Mouse (Mus musculus) stomach, embryonic 16.5 days (tissue): ENCODE data around the gene Etl4. TPM values are rescaled to one million over a fixed set of nuclear protein-coding genes. Genes with fewer than 3 reads are reported as not detected.

ENCODE experiments used
- ATAC-seq: fragments of 200-750 bp; cut with Nextera tagmentation; 2 replicates; pipeline ENCODE4 v1.8.0; 2017; ENCODE audit warnings: moderate number of reproducible peaks, moderate TSS enrichment; ENCODE audit not compliant: insufficient read depth, low FRiP score
- H3K27ac ChIP-seq: fragments of 300-500 bp; sonication (generic); 2 replicates; pipeline ENCODE4 v1.5.1; 2014; ENCODE audit warnings: low read length
- H3K27me3 ChIP-seq: fragments of 300-500 bp; sonication (generic); 2 replicates; pipeline ENCODE4 v1.6.1; 2014; ENCODE audit warnings: low read length, control low read depth, mixed read lengths; ENCODE audit not compliant: control insufficient read depth, insufficient read depth
- H3K36me3 ChIP-seq: fragments of 300-500 bp; sonication (generic); 2 replicates; pipeline ENCODE4 v1.6.1; 2014; ENCODE audit warnings: low read length; ENCODE audit not compliant: control insufficient read depth, insufficient read depth
- H3K4me1 ChIP-seq: fragments of 300-500 bp; sonication (generic); 2 replicates; pipeline ENCODE4 v1.6.1; 2014; ENCODE audit warnings: low read length, control low read depth, mixed read lengths; ENCODE audit not compliant: control insufficient read depth, insufficient read depth
- H3K4me2 ChIP-seq: fragments of 300-500 bp; sonication (generic); 2 replicates; pipeline ENCODE4 v1.6.1; 2014; ENCODE audit warnings: low read depth, low read length, mixed read lengths
- H3K4me3 ChIP-seq: fragments of 300-500 bp; sonication (generic); replicated peaks from 2 replicates; pipeline ENCODE4 v1.5.1; 2014; ENCODE audit warnings: mild to moderate bottlenecking, low read length
- H3K9ac ChIP-seq: fragments of 300-500 bp; sonication (generic); 2 replicates; pipeline ENCODE4 v1.6.1; 2014; ENCODE audit warnings: low read length
- H3K9me3 ChIP-seq: fragments of 300-500 bp; sonication (generic); replicated peaks from 2 replicates; pipeline ENCODE4 v1.6.1; 2016; ENCODE audit warnings: low read length, control low read depth; ENCODE audit not compliant: control insufficient read depth
- WGBS: fragments of 180-500 bp; shearing (Covaris S2); extraction: QIAGEN DNeasy Blood & Tissue Kit; methylation state at CpG from one replicate; pipeline ENCODE4 v1.1.7; 2014; 5-methylcytosine and 5-hydroxymethylcytosine counted together
- polyA plus RNA-seq: library from polyadenylated mRNA; unstranded; fragments of >200 nt; fragmentation: Nextera tagmentation; extraction: Ambion mirVana; gene quantifications from 2 replicates; pipeline ENCODE4 v1.2.1, GENCODE M21; 2015

Etl4 gene
- polyA plus RNA-seq, 1 experiment from 2014 or later, result 37.3 TPM

GRCm38 (mm10) chr2:20248043-20248664 lies 338.6 kb downstream of the Etl4 start:
- Histone ChIP-seq H3K36me3 (no peaks in the 10 kb centered on the region), H3K27me3 (no peaks in the 10 kb centered on the region), H3K9ac (no peak overlapping the region), H3K9me3 (no peaks in the 10 kb centered on the region), H3K4me2 (no peak overlapping the region), H3K27ac (no peak overlapping the region), H3K4me1 (no peaks in the 10 kb centered on the region), H3K4me3 (no peak overlapping the region)
- no peak for ATAC-seq
- WGBS, result 56% methylated on average over 4 of the region's 4 CpGs

GRCm38 (mm10) chr2:20249403-20249802 lies 339.8 kb downstream of the Etl4 start:
- Histone ChIP-seq H3K9me3 (no peaks in the 10 kb centered on the region), H3K27ac (no peak overlapping the region), H3K36me3 (no peaks in the 10 kb centered on the region), H3K27me3 (no peaks in the 10 kb centered on the region), H3K9ac (no peak overlapping the region), H3K4me2 (no peak overlapping the region), H3K4me1 (no peaks in the 10 kb centered on the region), H3K4me3 (no peak overlapping the region)
- 62% methylated on average over 4 of the region's 4 CpGs for whole genome bisulfite sequencing
- no peak for ATAC-seq

GRCm38 (mm10) chr2:20276124-20276523 lies 366.5 kb downstream of the Etl4 start:
- ATAC-seq, result no peak
- WGBS, result 51% methylated on average over 2 of the region's 2 CpGs
- H3K27me3 ChIP-seq, result no peaks in the 10 kb centered on the region
- H3K9me3 ChIP-seq, result no peaks in the 10 kb centered on the region
- H3K36me3 ChIP-seq, result no peaks in the 10 kb centered on the region
- H3K4me2 ChIP-seq, result no peak overlapping the region
- no peak overlapping the region for H3K27ac ChIP-seq
- H3K4me1 ChIP-seq, result no peaks in the 10 kb centered on the region
- no peak overlapping the region for H3K4me3 ChIP-seq
- H3K9ac ChIP-seq, result no peak overlapping the region

GRCm38 (mm10) chr2:20281903-20282302 lies 372.3 kb downstream of the Etl4 start:
- no peak overlapping the region for H3K4me2 ChIP-seq
- 73% methylated on average over 2 of the region's 2 CpGs for WGBS
- H3K36me3 ChIP-seq, result no peaks in the 10 kb centered on the region
- no peaks in the 10 kb centered on the region for H3K27me3 ChIP-seq
- no peak overlapping the region for H3K27ac ChIP-seq
- no peak for ATAC-seq
- H3K9me3 ChIP-seq, result no peaks in the 10 kb centered on the region
- no peak overlapping the region for H3K9ac ChIP-seq
- no peaks in the 10 kb centered on the region for H3K4me1 ChIP-seq
- no peak overlapping the region for H3K4me3 ChIP-seq

- ATAC-seq, result no peak
- Histone ChIP-seq H3K27me3 (no peaks in the 10 kb centered on the region), H3K36me3 (no peaks in the 10 kb centered on the region), H3K27ac (no peak overlapping the region), H3K9me3 (no peaks in the 10 kb centered on the region), H3K4me3 (no peak overlapping the region), H3K4me1 (no peaks in the 10 kb centered on the region), H3K4me2 (no peak overlapping the region), H3K9ac (no peak overlapping the region)
- 29% methylated on average over 2 of the region's 2 CpGs for WGBS
Observed at GRCm38 (mm10) chr2:20284425-20284824, 374.8 kb downstream of the Etl4 start.

GRCm38 (mm10) chr2:20290982-20291740 lies 381.6 kb downstream of the Etl4 start:
- 62% methylated on average over 4 of the region's 4 CpGs for WGBS
- Histone ChIP-seq H3K9me3 (no peaks in the 10 kb centered on the region), H3K4me2 (no peak overlapping the region), H3K27me3 (no peaks in the 10 kb centered on the region), H3K36me3 (no peaks in the 10 kb centered on the region), H3K9ac (no peak overlapping the region), H3K4me1 (no peaks in the 10 kb centered on the region), H3K4me3 (no peak overlapping the region), H3K27ac (no peak overlapping the region)
- no peak for ATAC-seq

GRCm38 (mm10) chr2:20291741-20292110 lies 382.1 kb downstream of the Etl4 start:
- Histone ChIP-seq H3K4me2 (no peak overlapping the region), H3K9ac (no peak overlapping the region), H3K4me3 (no peak overlapping the region), H3K27ac (no peak overlapping the region), H3K9me3 (no peaks in the 10 kb centered on the region), H3K36me3 (no peaks in the 10 kb centered on the region), H3K27me3 (no peaks in the 10 kb centered on the region), H3K4me1 (no peaks in the 10 kb centered on the region)
- ATAC-seq, result no peak
- WGBS, result 49% methylated on average over 2 of the region's 2 CpGs

- H3K9me3 ChIP-seq, result no peaks in the 10 kb centered on the region
- H3K27me3 ChIP-seq, result no peaks in the 10 kb centered on the region
- H3K4me1 ChIP-seq, result no peaks in the 10 kb centered on the region
- H3K4me2 ChIP-seq, result no peak overlapping the region
- no peak for ATAC-seq
- H3K9ac ChIP-seq, result no peak overlapping the region
- H3K27ac ChIP-seq, result no peak overlapping the region
- 75% methylated on average over 8 of the region's 8 CpGs for WGBS
- no peak overlapping the region for H3K4me3 ChIP-seq
- H3K36me3 ChIP-seq, result no peaks in the 10 kb centered on the region
Observed at GRCm38 (mm10) chr2:20293336-20293735, 383.8 kb downstream of the Etl4 start.

- Histone ChIP-seq H3K4me3 (no peak overlapping the region), H3K4me2 (no peak overlapping the region), H3K4me1 (no peaks in the 10 kb centered on the region), H3K27me3 (no peaks in the 10 kb centered on the region), H3K9ac (no peak overlapping the region), H3K36me3 (no peaks in the 10 kb centered on the region), H3K27ac (no peak overlapping the region), H3K9me3 (no peaks in the 10 kb centered on the region)
- WGBS, result 27% methylated on average over 4 of the region's 4 CpGs
- no peak for ATAC-seq
Observed at GRCm38 (mm10) chr2:20294596-20294995, 385.0 kb downstream of the Etl4 start.
